ENCODE assay signal across 8 mouse cellular contexts in the genomic region with DNA sequence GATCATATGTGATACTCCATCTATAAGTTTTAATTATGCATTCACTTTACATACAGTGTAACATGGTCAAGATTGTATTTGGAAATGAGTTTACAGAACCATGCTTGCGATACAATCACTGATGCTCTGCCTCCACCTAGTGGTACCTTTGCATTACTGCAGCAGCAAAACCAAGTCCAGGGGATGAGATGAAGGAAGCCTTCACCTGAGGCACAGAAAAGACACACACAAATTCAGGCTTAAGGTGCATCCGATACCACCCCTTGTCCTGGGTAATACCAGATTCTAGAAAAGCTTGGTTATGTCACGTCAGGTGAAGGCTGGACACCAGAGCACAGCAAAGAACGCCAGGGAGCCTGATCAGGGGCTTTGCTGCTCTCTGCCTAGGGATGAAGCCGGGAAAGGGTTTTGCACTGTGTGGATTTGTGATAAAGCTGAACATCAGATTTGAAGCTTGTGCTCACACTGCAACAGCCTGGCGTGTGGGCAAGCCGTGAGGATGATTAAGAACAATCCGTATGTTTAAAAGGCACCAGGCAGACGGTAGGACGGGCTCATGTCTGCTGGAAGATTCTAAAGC. TPM values are rescaled to one million over a fixed set of nuclear protein-coding genes. Genes with fewer than 3 reads are reported as not detected.
A peak's percentile ranks its signal among the peaks of the same experiment; 100 is the strongest.
DNase-seq lines count a peak whose midpoint lies in the region; ATAC-seq and TF ChIP-seq lines count a peak whose summit lies in the region.

No protein-coding gene starts in this region.

- H3K36me3 ChIP-seq in kidney, postnatal 0 days (ENCODE audit: insufficient read depth, low read length) = peaks cover 5% of the 10 kb centered on the region; the same call in 1 of the 2 replicates
- peaks cover 13% of the 10 kb centered on the region for H3K36me3 ChIP-seq in limb, embryonic 14.5 days (ENCODE audit: control insufficient read depth, insufficient read depth, low read length)
- peaks cover 18% of the 10 kb centered on the region for H3K36me3 ChIP-seq in neural tube, embryonic 13.5 days

- peak; percentile 41 for DNase-seq in urinary bladder, postnatal 25 days (ENCODE audit: low spot score)
- DNase-seq in urinary bladder, adult 18-20 months (ENCODE audit: low spot score in 2 of 2) = no peak
- DNase-seq in cerebellum, postnatal 10 days = peak; percentile 78 to 85
- peak; percentile 77 for DNase-seq in kidney, postnatal 0 days (ENCODE audit: low spot score)
- peak; percentile 67 for DNase-seq in limb, embryonic 14.5 days (ENCODE audit: low spot score)
- DNase-seq in spleen, postnatal 36 days (ENCODE audit: low spot score in 2 of 2) = no peak

- H3K4me2 ChIP-seq in kidney, postnatal 0 days (ENCODE audit: low read length) = no peak overlapping the region
- no peak overlapping the region for H3K4me2 ChIP-seq in limb, embryonic 14.5 days (replicated peaks; ENCODE audit: low read depth, low read length, severe bottlenecking)
- no peak overlapping the region for H3K4me2 ChIP-seq in neural tube, embryonic 13.5 days

- H3K4me1 ChIP-seq in kidney, postnatal 0 days (replicated peaks; ENCODE audit: insufficient read depth, low read length) = no peaks in the 10 kb centered on the region
- no peaks in the 10 kb centered on the region for H3K4me1 ChIP-seq in limb, embryonic 14.5 days (ENCODE audit: control insufficient read depth, insufficient read depth, low read length)
- H3K4me1 ChIP-seq in neural tube, embryonic 13.5 days (replicated peaks) = no peaks in the 10 kb centered on the region

- peak; percentile 99 for TF ChIP-seq CTCF in kidney, postnatal 0 days (IDR thresholded peaks at IDR 0.05; ENCODE audit: low read depth)

- peak; percentile 77 for ATAC-seq in granulocyte monocyte progenitor cell, adult 5-6 weeks (replicated peaks; ENCODE audit: poor library complexity, severe bottlenecking)
- no peak for ATAC-seq in kidney, postnatal 0 days (replicated peaks; ENCODE audit: low FRiP score, low read depth)
- peak; percentile 30; the same call in 1 of the 2 replicates for ATAC-seq in limb, embryonic 14.5 days (ENCODE audit: low FRiP score, low read depth)
- ATAC-seq in neural tube, embryonic 13.5 days (ENCODE audit: low read depth) = 0 out of 2 replicates have a peak, but pooled peaks have one; percentile 36

- H3K4me3 ChIP-seq in kidney, postnatal 0 days (replicated peaks; ENCODE audit: low read depth, low read length) = no peak overlapping the region
- H3K4me3 ChIP-seq in limb, embryonic 14.5 days (replicated peaks; ENCODE audit: low read length) = no peak overlapping the region
- no peak overlapping the region for H3K4me3 ChIP-seq in neural tube, embryonic 13.5 days

- no peak overlapping the region for H3K27ac ChIP-seq in kidney, postnatal 0 days
- H3K27ac ChIP-seq in limb, embryonic 14.5 days (replicated peaks; ENCODE audit: low read depth, low read length) = no peak overlapping the region
- H3K27ac ChIP-seq in neural tube, embryonic 13.5 days (replicated peaks) = no peak overlapping the region

- H3K9me3 ChIP-seq in kidney, postnatal 0 days (replicated peaks; ENCODE audit: low read length) = no peaks in the 10 kb centered on the region
- H3K9me3 ChIP-seq in limb, embryonic 14.5 days (ENCODE audit: control insufficient read depth, low read length) = no peaks in the 10 kb centered on the region
- no peaks in the 10 kb centered on the region for H3K9me3 ChIP-seq in neural tube, embryonic 13.5 days

- WGBS in kidney, postnatal 0 days = 45% methylated on average over 10 of the region's 10 CpGs
- WGBS in limb, embryonic 14.5 days = 42% methylated on average over 10 of the region's 10 CpGs
- WGBS in neural tube, embryonic 13.5 days = 44% methylated on average over 10 of the region's 10 CpGs

- peak; percentile 39; the same call in 1 of the 2 replicates for TF ChIP-seq POLR2A in limb, embryonic 14.5 days (IDR thresholded peaks at IDR 0.05; ENCODE audit: borderline replicate concordance, extremely low read depth, insufficient read depth, insufficient read length)

- no peak overlapping the region for H3K9ac ChIP-seq in kidney, postnatal 0 days (ENCODE audit: low read depth, low read length)
- H3K9ac ChIP-seq in limb, embryonic 14.5 days (ENCODE audit: low read depth, low read length, severe bottlenecking) = no peak overlapping the region
- 0 out of 2 replicates have a peak overlapping the region, but pooled peaks have one; percentile 18 for H3K9ac ChIP-seq in neural tube, embryonic 13.5 days

- no peaks in the 10 kb centered on the region for H3K27me3 ChIP-seq in kidney, postnatal 0 days (ENCODE audit: insufficient read depth, low read length)
- no peaks in the 10 kb centered on the region for H3K27me3 ChIP-seq in limb, embryonic 14.5 days (ENCODE audit: control insufficient read depth, insufficient read depth, low read length)
- no peaks in the 10 kb centered on the region for H3K27me3 ChIP-seq in neural tube, embryonic 13.5 days

RNA-seq across cellular contexts. Expression of a gene that starts 29.4 kb away (rescaled TPM):
- 17.8 and 19.6 TPM in 2 replicates for total RNA-seq in granulocyte monocyte progenitor cell, adult 5-6 weeks (2014; fragmentation: Nextera tagmentation)
- total RNA-seq in granulocyte monocyte progenitor cell, adult 5-6 weeks (2017) = 19.5 and 27.4 TPM in 2 replicates
- 46.3 and 51.0 TPM in 2 replicates for polyA plus RNA-seq in kidney, postnatal 0 days (2015; fragmentation: Nextera tagmentation; extraction: Ambion mirVana)
- polyA plus RNA-seq in limb, embryonic 14.5 days (2012; rRNA removed) = 79.3 and 88.3 TPM in 2 replicates
- 57.5 and 62.1 TPM in 2 replicates for polyA plus RNA-seq in limb, embryonic 14.5 days (2014; fragmentation: Nextera tagmentation; extraction: Ambion mirVana)
- polyA plus RNA-seq in neural tube, embryonic 13.5 days (2015; fragmentation: Nextera tagmentation; extraction: Ambion mirVana) = 60.9 and 67.1 TPM in 2 replicates

RNA-seq across cellular contexts. Expression of a gene that starts 40.6 kb away (rescaled TPM):
- not detected in 2 replicates for total RNA-seq in granulocyte monocyte progenitor cell, adult 5-6 weeks (2014; fragmentation: Nextera tagmentation)
- not detected in 2 replicates for total RNA-seq in granulocyte monocyte progenitor cell, adult 5-6 weeks (2017)
- 3.5 and 3.6 TPM in 2 replicates for polyA plus RNA-seq in kidney, postnatal 0 days (2015; fragmentation: Nextera tagmentation; extraction: Ambion mirVana)
- 6.7 and 7.8 TPM in 2 replicates for polyA plus RNA-seq in limb, embryonic 14.5 days (2012; rRNA removed)
- 4.7 and 5.3 TPM in 2 replicates for polyA plus RNA-seq in limb, embryonic 14.5 days (2014; fragmentation: Nextera tagmentation; extraction: Ambion mirVana)
- 26.4 and 28.0 TPM in 2 replicates for polyA plus RNA-seq in neural tube, embryonic 13.5 days (2015; fragmentation: Nextera tagmentation; extraction: Ambion mirVana)

Comparison
In these comparisons a context has a peak if more than half of its experiments do, and no peak if none do; other contexts are left out.
1. DNase-seq: peak in urinary bladder, postnatal 25 days (single experiment), cerebellum, postnatal 10 days (2 of 2), kidney, postnatal 0 days (single experiment) and limb, embryonic 14.5 days (single experiment); none in urinary bladder, adult 18-20 months (0 of 2) and spleen, postnatal 36 days (0 of 2).